Mouse (Mus musculus) left cerebral cortex, adult 2 months (tissue): ENCODE measurements at regions not wholly inside any gene's neighbourhood (a gene's known extent, or its start where the extent isn't known, plus 50 kb on each side); places are given as distances from the start of the nearest gene placed in this dataset.
A peak's percentile ranks its signal among the peaks of the same experiment; 100 is the strongest.

Experiments
- DNase-seq, 2 experiments: peaks; one replicate each; pipeline ENCODE4 v3.0.0; 2021 to 2022; ENCODE audit warnings: low spot score in 2 of 2, mixed read lengths in 1 of 2; ENCODE audit errors: extremely low spot score in 1 of 2
- H3K27ac ChIP-seq: fragments of 200-600 bp; 2 replicates; pipeline ENCODE4 v1.8.1; 2022
- H3K4me3 ChIP-seq: fragments of 200-600 bp; 2 replicates; pipeline ENCODE4 v1.8.1; 2022
- CTCF ChIP-seq: fragments of 200-600 bp; IDR thresholded peaks from 2 replicates; pipeline ENCODE4 v1.8.1; 2022; ENCODE audit warnings: antibody characterized with exemption, mild to moderate bottlenecking, moderate library complexity
- intact Hi-C: fragments of 180-260 bp; cut with DNase I; formaldehyde crosslinking; loops from one replicate; pipeline ENCODE4 v1.15.1; 2025

DNA sequence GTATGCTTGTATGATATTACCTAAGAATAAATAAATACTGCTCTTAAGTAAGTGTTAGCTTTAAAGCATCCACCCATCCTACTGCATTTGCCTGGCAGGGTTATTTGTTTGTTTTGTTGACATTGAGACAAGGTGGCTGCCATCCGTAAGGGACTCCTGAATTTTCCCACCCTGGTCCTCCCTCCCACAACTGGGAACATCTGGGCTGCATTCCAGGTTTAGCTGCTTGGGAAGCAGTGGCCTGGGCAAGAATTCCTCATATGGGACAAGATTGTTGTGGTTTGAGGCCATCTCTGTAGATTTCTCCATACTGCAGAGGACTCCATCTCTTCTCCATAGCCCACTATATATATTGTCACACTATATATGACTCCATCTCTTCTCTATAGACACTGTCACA is 125.3 kb downstream of the Gas1 start:
- intact Hi-C loops, result no loop called here
- Histone ChIP-seq H3K27ac (no peak overlapping the region), H3K4me3 (no peak overlapping the region)
- no peak for TF ChIP-seq CTCF
- DNase-seq, result no peak

DNA sequence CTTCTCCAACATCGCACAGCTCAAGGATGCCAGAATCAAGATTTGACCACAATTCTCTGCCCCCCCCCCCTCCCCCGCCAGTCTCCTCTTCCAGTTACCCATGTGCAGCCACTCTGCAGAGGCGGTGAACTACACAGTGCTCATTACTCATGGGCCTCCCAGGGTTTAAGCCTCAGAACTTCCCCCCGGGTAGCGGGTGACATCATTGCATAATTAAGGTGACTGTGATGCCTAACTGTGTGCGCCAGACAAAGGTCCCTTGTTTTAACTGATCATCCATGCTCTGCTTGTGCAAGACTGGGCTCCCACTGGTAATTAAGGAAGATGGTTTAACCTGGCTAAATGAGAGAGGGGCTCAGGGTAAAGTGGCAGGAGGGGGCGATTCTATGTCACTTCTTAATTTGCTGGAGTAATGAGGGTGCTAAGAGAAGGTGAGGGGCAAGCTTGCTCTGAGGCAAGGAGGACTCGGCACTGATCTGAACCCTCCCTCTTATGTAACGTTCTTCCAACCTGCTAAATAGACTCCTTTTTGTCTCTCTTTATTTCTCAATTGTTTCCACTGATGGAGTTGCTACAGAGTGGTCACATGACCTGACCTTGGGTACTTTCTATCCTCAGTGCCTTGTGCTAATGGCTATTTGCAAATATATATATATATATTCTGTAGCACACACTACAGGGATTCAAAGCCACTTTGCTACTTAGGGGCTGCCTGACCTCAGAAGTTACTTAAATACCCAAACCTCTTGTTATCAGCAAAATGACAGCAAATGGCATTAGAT is 126.2 kb downstream of the Gas1 start:
- intact Hi-C loops, result no loop called here
- Histone ChIP-seq H3K27ac (no peak overlapping the region), H3K4me3 (no peak overlapping the region)
- TF ChIP-seq CTCF, result no peak
- DNase-seq, result peak in 1 of 2 experiments; percentile 32

DNA sequence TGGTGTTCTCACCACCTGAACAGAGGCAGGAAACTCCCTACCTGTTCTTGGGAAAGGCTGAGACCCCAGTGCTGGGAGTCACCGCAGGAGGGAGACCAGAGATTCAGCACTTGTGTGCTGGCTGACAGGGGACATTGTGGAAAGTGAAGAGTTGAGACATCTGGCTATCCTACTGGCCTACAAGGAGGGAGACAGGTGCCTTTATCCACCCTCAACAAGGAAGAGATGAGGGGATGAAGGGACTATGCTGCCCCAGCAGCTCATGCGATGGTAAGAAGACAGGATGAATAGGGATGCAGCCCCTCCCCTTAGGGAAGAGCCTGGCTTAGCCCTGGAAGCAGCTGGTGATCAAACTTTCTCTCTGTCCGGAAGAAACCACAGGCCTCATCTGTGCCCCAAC is 127.5 kb downstream of the Gas1 start:
- intact Hi-C loops, result loop anchor here (5.0 kb wide), 1 partner anchor 128 kb away; the partner anchor contains the start of gene Gas1
- no peak overlapping the region for H3K4me3 ChIP-seq
- no peak for TF ChIP-seq CTCF
- DNase-seq, result no peak
- H3K27ac ChIP-seq, result no peak overlapping the region

DNA sequence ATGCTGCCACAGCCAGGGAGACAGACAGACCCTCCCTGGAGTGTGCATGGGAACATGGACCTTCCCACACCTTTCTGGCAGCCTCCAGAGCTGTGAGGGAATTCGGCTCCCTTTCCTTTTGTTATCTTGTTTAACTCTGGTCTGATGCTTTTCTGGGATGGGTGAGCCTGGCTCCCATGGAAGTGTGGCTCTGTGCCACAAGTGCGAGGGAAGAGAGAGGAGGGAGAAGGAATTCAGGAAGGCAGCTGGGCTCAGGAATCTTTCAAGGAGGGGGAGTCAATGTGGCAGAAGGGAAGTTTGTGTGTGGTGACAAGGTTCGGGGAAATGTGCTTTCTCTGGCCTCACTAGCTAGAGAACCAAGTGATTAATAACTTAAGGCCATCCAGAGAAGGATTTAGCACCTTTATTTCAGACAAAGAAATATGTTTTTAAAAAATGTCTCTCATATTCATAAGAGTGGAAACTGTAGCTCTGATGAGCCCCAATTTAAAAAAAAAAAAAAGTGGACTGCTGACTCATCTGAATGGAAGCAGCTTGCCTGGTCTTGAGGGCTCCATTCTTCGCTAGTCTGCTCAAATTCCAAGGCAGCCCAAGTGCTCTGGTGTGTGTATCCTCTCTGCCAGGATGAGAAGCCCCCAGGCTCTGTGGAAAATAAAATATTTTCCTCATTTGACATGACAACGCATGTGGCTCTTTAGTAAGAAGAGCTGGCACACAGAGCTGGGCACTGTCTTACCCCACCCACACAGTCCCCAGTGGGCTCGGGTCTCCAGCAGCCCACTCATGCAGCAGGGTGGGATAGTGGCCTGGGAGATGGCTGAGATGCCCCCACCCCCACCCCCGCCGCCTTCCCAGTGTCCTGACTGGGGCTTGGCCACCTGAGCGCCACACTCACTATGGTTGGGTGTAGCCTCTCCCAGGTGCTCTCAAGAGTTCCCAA is 129.1 kb downstream of the Gas1 start:
- intact Hi-C loops, result loop anchor here (5.0 kb wide), 1 partner anchor 129 kb away; the partner anchor contains the start of gene Gas1
- TF ChIP-seq CTCF, result no peak
- Histone ChIP-seq H3K4me3 (no peak overlapping the region), H3K27ac (0 out of 2 replicates have a peak overlapping the region, but pooled peaks have one; percentile 4)
- peak in 1 of 2 experiments; percentile 62 for DNase-seq

DNA sequence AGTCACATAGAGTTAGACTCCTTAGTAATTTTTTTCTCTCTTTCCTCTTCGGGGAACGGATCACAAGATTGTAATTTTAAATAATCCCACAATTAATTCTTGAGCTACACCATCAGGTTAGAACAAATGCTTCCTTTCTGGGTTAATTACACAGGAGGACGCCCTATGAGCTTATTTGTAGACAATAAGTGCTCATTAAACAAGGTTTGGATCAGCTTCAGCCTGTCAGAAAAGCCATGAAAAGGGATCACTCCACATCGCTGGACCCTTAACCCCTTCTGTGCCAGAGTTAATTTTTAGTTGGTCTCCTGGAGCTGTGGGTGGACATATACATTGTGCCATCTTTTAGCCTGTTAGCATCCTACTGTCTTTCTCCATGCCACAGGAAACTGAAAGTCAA is 131.4 kb downstream of the Gas1 start:
- H3K4me3 ChIP-seq, result no peak overlapping the region
- no peak for DNase-seq
- no peak overlapping the region for H3K27ac ChIP-seq
- intact Hi-C loops, result loop anchor here (5.0 kb wide), 1 partner anchor 132 kb away; the partner anchor contains the start of gene Gas1
- no peak for TF ChIP-seq CTCF

DNA sequence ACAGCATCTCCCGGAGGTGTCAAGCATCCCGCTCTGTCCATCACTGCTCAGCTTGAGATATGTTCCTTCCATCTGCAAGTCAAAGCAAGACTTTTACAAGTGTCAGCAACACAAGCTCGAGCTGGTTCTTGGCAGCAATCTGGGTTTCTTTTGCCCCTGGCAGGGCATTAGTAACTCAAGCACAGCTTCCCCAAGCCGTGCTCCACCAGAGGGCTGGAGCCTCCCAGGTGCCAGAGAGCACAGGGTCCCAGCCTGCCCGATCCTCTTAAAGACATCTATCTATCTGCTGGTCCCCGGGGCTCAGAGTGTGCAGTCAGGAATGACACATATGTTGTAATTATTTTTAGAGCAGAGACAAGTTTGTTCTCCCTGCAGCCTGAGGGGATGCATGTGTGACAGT is 132.3 kb downstream of the Gas1 start:
- no peak for DNase-seq
- intact Hi-C loops, result loop anchor here (5.0 kb wide), 1 partner anchor 132 kb away; the partner anchor contains the start of gene Gas1
- no peak; the same call in 1 of the 2 replicates for TF ChIP-seq CTCF
- H3K27ac ChIP-seq, result no peak overlapping the region
- no peak overlapping the region for H3K4me3 ChIP-seq

DNA sequence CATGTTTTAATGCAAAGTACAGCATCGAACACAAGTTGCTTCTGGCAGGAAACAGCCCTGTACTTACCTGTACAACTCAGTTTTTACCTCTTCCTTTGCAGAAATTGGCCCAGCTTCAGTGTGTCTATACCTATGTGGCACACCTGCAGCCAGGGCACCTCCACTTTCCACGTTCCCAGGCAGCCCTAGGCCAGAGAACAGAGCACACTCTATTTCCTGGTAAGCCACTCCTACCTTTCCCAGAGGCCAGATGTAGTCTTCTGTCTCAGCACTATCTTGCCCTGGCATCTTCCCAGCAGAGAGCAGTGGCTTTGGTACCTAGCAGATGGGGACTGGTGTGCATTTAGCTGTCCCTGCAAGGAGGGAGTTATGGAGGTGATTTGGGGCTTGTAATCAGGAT is 134.7 kb downstream of the Gas1 start:
- no peak for TF ChIP-seq CTCF
- Histone ChIP-seq H3K27ac (no peak overlapping the region), H3K4me3 (no peak overlapping the region)
- no peak for DNase-seq
- intact Hi-C loops, result no loop called here

DNA sequence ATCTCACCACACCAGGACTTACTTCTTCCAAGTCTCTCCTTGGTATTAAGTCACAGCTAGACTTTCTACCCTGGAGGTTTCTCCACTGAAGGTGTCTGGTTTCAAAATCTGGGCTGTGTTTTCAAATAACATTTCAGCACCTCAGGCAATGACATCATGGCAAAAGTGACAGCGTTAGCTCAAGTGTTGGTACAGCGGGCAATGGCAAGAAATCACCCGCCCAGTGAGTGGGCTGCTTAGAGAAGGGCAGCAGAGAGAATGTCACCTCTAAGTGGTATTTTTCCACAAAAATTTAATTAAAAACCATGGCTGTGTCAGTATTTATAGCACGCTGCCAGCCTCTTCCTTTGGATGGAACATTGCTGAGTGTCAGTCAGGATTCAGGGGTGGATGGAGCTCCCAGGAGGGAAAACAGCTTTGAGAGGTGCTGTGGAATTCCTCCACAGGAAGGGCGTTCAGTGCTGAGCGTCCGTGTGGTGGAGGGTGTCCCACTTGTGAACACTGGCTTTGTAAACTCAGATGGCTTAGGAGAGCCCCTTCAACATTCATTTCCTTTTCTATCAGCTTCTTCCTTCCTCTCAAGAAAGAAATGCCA is 141.5 kb downstream of the Gas1 start:
- Histone ChIP-seq H3K4me3 (no peak overlapping the region), H3K27ac (no peak overlapping the region)
- TF ChIP-seq CTCF, result no peak
- intact Hi-C loops, result no loop called here
- DNase-seq, result no peak

DNA sequence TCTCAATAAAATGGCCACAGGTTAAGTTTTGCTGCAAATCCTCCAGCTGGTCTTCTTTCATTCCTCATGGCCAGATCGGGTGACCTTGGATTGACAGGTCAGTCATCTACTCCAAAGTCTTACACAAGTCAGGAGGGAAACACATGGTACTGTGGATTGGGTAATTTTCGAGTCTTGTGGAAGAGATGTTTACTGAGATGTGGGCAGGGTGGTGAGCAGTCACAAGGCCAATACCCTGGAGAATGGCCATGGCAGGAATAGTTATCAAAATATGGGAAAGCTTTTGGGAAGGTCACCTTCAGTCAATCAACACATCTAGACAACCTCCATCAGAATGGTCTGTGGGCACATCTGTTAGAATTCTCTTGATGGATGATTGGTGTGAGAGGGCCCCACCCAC is 144.0 kb downstream of the Gas1 start:
- intact Hi-C loops, result no loop called here
- H3K4me3 ChIP-seq, result no peak overlapping the region

DNA sequence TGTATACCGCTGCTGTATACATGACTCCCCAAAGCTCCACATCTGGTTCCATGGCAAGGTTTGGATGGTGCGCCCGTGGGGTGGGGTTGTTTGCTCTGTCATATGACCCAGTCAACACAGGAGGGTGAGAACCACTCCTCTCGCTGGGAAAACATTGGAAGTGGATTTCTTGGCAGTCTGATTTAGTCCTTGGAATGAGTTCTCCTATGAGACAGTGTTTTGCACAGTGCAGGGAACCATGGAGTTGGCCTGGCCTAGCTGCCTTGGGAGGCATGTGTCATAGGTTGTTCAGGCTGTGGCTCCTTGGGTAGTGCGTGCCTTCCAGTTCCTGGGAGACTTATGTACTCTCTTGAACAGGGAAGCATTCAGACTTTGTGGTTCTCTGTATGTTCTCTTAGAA is 144.6 kb downstream of the Gas1 start:
- Histone ChIP-seq H3K27ac (no peak overlapping the region), H3K4me3 (no peak overlapping the region)
- intact Hi-C loops, result no loop called here
- no peak for TF ChIP-seq CTCF
- no peak for DNase-seq

More for the DNA sequence above, 144.0 kb downstream of the Gas1 start:
- TF ChIP-seq CTCF, result no peak
- DNase-seq, result no peak
- no peak overlapping the region for H3K27ac ChIP-seq

DNA sequence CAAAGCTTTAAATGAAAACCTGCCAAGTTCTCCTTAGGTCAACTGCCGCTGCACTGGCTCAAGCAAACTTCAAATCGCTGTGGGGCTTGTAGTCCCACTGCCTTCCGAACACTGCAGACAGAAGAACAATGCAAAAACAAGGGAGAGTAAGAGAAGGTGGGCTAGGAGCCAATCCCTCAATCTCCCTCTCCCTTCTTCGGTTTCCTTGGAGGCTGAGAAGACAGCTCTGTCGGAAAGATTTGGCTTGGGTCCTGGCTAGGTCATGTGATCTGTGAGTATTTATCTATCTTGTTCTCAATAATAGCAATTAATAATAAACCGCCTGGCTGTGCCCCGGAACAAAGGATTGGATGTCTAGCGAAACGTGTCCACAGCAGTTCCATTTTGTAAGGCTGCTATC is 147.6 kb downstream of the Gas1 start:
- H3K4me3 ChIP-seq, result no peak overlapping the region
- intact Hi-C loops, result no loop called here
- TF ChIP-seq CTCF, result no peak
- no peak overlapping the region for H3K27ac ChIP-seq
- no peak for DNase-seq

DNA sequence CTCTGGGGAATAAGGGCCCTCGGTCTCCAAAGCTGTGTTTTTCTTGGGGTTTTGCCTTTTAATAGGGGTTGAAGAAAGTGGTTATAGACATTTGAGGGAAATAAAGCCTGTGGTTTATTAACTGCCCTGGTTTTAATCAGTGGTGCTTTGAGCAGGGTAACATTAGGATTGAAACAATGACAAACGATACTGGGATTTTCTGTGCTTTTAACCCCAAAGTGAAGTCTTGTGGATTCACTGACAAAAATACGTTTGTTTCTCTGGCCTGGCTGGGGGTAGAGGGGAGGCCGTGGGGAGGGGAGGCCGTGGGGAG is 157.0 kb downstream of the Gas1 start:
- intact Hi-C loops, result no loop called here
- no peak overlapping the region for H3K27ac ChIP-seq
- H3K4me3 ChIP-seq, result no peak overlapping the region
- no peak for TF ChIP-seq CTCF
- DNase-seq, result no peak
